Mouse (Mus musculus): ENCODE measurements around the gene Atxn10.
"Not testable (repeated sequence)": the region's sequence is repeated elsewhere in the genome, so short reads cannot be mapped to it uniquely, and the experiment has no call there.

Gene Atxn10

DNA sequence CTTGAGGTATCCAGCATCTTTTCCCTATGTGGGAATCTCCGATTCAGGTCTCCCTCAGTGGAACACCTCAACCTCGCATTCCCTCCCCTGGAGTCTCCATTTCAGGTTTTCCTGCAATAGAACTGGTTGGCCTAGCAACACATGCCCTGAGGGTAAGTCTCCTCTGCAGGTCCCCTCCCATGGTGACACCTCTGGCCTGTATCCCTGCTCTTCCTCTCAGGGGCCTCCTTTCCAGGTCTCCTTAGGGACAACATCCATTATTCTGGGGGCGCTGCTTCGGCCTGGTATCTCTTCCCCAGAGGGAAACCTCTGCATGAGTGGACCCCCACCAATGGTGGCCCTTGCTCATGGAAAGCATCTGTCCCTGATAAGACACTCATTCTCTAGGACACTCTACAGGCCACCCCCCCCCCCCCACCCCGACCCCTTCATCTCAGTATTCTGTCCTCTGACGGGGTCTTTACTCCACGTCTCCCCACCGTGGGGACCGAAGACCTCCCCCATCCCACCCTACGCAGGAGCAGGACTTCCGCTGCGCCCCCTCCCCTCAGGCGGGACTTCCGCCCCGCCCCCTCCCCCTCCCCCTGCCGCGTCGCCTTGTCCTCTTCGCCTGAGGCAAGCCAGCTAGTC, at the start of gene Atxn10:
TSS of gene Atxn10 (plus strand) at position 575 of the 630 bp plus-strand sequence.
- DNase-seq (ENCODE audit: low spot score in 2 of 2) = peak in 1 of 2 experiments; percentile 26

DNA sequence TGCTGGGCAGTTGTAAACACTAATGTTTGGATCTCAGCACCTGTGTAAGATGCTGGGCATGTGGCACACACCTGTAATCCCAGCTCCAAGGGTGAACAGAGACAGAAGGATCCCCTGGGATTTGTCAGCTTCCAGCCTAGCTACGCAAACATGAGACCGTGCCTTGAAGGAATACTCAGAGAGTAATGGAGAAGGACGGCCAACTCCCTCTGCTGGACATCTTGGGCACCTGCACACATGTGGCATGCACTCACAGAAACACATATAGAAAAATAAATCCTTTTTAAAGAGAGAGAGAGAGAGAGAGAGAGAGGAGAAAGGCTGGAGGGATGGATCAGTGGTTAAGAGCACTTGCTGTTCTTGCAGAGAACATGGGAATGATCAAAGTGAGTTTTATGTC, 41.4 kb upstream of the Atxn10 start:
- DNase-seq (ENCODE audit: low spot score in 2 of 2) = no peak

- DNase-seq (ENCODE audit: low spot score in 2 of 2) = no peak
These were observed 40.5 kb upstream of the Atxn10 start for GRCm38 (mm10) chr15:85295544-85295943.

GRCm38 (mm10) chr15:85295977-85296376, 40.1 kb upstream of the Atxn10 start:
- DNase-seq (ENCODE audit: low spot score in 2 of 2) = no peak

DNA sequence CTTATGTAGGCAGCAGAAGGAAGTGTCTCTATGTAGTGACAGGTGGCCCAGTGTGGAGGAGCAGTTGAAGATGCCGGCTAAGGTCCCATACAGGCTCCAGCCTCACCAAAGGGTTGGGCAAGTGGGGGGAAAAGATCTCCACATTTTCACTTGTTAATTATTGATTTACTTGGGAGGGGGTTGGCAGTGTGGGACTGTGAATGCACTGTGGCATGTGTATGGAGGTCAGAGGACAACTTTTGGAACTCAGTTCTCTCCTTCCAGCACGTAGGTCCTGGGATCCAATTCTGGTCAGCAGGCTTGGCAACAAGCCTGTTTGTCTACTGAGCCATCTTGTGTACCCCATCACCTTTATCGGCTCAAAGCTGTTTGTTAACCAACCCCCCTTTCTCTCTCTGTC, 39.5 kb upstream of the Atxn10 start:
- DNase-seq (ENCODE audit: low spot score in 2 of 2) = no peak

DNA sequence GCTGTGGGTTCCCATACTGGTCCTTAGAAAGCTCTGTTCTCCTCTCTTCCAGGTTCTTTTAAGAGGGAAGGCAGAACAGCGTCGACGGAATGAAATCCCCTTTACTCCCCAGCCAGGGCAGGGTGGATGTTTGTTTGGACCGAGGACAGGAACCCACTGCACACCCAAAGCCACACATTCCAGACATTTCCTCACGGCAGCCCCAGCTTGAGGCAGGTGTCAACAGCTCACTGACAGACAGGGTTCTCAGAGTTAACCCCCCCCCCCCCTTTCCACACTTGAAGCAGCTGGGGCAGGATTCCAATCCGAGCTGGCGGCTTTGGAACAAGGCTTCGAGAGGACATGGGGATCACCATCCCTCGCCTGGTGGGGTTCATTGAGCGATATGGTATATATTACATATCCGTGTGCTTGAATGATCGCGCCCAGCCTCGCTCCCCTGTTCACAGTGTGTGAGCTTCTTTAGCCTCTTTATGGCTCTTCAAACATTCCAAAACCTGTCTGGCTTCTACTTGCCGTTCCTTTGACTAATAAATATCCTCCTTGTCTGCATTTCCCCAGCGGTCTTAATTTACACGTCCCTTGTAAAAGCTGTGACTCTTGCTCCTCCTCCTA, 37.8 kb upstream of the Atxn10 start:
- no peak for DNase-seq (ENCODE audit: low spot score in 2 of 2)

DNA sequence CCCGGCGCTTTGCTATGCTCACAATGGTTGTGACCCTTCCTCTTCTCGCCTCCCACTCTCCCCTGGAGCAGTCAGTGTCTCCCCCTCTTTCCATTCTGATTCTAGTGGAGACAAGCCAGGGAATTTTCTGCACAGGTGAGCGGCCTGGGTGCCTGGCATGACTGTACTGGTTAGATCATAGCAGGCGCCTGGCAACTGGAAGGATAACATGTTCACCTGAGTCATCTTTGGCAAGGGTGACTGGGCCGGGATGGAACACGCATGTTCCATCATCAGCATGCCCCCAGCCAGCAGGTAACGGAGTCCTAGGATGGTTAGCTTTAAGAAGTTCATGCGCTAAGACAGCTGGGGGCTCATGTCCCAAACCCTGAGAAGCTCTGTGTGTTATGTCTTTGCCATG, 37.1 kb upstream of the Atxn10 start:
- DNase-seq (ENCODE audit: low spot score in 2 of 2) = no peak

DNA sequence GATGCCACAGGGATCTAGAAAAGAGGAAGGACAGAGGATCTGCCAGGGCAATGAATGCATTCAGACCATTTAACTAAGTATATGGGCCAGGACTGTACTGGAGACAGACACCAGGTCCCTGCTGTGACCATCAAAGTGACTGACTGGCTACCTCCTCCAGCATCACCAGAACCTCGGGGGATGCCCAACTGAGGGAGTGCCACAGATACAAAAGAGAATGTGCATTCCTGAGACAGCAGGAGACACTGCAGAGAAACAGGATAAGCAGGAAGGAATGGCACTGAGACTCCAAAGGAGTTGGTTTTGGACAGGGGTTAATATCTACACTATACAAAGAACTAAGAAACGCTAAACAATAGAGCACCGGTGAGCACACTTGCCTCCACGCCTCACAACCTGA, 32.8 kb upstream of the Atxn10 start:
- no peak for DNase-seq (ENCODE audit: low spot score in 2 of 2)

DNA sequence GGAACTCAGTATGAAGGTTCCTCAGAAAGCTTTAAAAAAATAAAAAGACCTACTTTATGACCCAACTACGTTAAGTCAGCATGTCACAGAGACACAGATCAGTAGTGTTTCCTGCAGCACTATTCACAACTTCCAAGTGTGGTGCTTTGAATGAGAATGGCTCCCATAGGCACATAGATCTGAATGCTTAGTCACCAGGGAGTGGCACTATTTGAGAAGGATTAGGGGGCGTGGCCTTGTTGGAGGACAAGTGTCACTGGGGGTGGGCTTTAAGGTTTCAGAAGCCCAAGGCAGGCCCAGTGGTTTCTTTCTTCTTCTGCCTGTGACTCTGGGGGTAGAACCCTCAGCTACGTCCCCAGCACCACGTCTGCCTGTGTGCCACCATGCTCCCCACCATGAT, 32.1 kb upstream of the Atxn10 start:
- DNase-seq (ENCODE audit: low spot score in 2 of 2) = no peak

GRCm38 (mm10) chr15:85307061-85307660, 28.9 kb upstream of the Atxn10 start:
- no peak for DNase-seq (ENCODE audit: low spot score in 2 of 2)

DNA sequence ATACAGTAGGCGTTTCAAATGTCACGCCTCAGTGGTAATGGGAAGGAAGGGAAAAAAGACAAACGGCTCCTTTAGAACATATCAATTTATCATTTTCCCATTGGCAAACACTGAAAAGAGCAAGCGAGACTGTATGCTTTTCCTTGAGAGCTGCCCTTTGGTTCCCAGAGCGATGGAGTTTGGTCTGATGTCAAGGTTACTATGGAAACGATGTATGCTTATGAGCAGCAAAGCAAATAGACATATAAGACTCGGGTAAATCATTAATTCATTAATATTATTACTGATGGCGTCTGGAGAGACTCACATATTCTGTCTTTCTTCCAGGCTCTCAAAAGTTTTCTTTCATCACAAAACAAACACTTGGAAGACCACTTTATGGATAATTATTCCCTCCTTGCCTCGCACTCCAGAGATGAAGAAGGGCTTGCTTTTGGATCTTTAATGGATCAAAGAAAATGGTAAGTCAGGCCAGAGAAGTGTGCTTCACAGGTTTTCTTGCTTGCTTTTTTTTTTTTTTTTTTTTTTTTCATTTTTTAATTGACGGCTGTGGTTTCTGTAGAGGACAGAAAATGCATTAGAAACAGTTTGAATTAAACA, 24.9 kb upstream of the Atxn10 start:
- no peak for DNase-seq (ENCODE audit: low spot score in 2 of 2)

GRCm38 (mm10) chr15:85315378-85316025, 20.5 kb upstream of the Atxn10 start:
- DNase-seq (ENCODE audit: low spot score in 2 of 2) = peak; percentile 73 to 83

DNA sequence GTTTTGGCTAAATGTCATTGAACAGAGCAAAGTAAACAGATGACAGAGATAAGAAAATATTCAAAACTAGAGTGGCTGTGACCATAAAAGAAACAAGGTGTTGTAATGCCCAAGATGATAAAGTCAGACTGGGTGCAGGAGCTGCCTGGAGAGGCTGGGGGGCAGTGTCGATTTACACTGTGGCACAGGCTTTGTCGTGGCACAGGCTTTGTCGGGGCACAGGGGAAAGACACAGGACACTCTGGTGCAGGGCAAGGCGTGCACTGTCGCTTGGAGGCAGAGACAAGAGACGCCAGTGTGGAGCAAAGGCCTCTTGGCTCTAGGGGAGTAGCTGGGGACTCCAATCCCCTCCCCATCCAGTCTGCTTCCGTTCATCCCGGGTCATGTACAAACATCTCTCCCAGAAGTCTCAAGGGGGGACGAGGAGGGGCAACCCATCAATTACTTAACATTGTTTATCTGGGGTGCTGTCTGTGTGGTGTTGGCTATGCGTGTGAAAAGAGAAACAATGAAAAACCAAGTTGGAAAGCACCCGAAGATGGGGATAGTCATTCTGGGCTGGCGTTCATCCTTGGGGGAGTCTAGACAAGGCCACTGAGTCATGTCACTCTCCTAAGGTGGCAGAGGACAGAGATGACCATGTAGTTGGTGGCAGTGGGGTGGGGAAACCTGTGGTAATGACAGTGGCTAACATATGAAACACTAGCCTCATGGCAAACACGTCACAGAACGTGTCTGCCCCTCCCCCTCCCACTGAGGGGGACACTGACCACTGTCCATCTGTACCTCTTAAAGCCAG, 19.5 kb upstream of the Atxn10 start:
- no peak for DNase-seq (ENCODE audit: low spot score in 2 of 2)

DNA sequence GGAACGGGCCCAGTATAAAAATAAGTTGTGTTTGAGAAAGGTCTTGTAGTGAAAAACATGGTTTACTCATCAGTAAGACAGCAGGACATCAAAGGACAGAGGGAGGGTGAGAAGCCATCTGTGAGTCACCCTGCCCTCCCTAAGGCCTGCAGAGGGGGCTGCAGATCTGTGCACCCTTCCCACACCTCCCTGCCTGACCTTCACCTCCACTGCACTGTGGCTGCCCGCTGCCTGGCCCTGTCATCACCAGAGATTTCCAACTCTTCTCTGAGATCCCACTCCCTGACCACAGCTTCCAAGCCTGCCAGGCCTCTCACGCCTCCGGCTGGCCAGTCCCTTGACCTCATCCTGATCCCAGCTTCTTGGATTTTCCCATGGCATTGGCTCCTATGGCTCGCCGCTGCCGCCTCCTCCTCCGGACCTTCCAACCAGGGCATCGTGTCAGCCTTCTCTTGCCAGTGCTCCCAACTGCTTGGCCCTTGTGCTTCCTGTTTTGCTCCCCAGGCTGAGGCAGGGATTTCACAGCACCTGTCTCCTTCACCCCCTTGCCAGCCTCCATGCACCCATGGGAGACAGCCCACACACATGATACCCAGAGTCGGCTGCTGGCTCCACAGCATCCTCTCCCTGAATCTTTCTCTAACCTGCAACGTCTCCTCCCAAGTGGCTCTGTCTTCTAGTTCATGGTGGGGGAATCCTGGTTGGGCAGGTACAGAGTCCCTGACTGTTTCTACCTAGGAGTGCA, 15.9 kb upstream of the Atxn10 start:
- no peak for DNase-seq (ENCODE audit: low spot score in 2 of 2)

DNA sequence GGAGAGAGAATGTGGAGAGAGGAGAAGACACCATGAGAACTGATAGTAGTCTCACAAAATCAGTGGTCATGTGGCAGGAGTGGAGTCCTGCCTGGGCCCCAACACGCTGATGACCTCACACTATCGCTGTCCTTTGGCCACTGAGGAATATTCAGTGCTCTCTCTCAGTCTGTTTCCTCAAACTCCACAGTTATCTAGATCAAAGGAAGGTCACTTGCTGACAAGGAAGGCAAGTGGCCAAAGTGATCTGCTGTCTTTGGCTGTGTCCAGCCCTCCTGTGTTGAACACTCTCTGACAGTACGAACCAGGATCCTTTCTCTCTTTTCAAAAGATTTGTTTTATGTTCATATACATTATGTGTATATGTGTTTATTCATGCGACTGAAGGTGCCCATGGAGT, 12.8 kb upstream of the Atxn10 start:
- no peak for DNase-seq (ENCODE audit: low spot score in 2 of 2)

- DNase-seq (ENCODE audit: low spot score in 2 of 2) = no peak
These were observed 11.6 kb upstream of the Atxn10 start for GRCm38 (mm10) chr15:85324426-85324825.

DNA sequence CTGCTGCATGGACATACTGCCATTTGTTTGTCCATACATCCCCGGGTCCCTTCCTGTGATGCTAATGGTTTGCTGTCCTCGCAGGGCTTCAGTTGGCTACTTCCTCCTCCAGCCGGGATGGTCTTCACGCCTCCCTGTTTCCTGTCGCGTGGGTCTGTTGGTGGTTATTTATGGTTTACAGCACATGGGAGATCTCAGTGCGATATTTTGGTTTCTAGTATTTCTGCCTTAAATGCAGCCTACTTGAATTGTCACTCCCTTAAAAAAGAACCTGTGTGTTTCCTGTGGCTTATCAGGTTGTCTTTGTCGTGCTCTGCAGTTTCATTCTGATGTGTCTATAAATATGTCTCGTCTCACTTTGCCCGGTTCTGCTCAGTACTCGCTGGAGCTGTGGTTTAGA, 8.2 kb upstream of the Atxn10 start:
- no peak for DNase-seq (ENCODE audit: low spot score in 2 of 2)

DNA sequence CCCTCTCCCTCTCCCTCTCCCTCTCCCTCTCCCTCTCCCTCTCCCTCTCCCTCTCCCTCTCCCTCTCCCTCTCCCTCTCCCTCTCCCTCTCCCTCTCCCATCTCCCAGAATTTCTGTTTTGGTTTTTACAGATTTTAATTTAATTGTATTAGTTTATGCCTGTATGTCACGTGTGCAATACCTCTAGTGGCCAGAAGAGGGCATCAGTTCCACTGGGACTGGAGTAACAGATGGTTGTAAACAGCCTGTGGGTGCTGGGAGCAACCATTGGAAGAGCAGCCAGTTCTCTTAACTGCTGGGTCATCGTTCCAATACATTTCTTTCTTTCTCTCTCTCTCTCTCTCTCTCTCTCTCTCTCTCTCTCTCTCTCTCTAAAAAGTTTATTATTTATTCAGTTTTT, 7.6 kb upstream of the Atxn10 start:
- not testable (repeated sequence) for DNase-seq (ENCODE audit: low spot score in 2 of 2)

- no peak for DNase-seq (ENCODE audit: low spot score in 2 of 2)
These were observed 6.9 kb upstream of the Atxn10 start for GRCm38 (mm10) chr15:85329096-85329495.

GRCm38 (mm10) chr15:85330024-85330423, 6.0 kb upstream of the Atxn10 start:
- no peak for DNase-seq (ENCODE audit: low spot score in 2 of 2)

DNA sequence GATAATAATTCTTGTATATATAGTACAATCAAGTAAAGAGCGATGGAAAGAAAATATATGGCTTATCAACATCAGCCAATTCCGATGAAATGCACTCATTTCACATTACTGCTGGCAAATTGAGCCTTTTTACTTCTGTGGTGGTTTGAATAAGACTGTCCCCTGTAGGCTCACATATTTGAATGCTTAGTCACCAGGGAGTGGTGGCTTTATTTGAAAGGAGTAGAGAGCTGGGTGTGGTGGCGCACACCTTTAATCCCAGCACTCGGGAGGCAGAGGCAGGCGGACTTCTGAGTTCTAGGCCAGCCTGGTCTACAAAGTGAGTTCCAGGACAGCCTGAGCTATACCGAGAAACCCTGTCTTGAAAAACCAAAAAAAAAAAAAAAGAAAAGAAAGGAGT, 2.5 kb upstream of the Atxn10 start:
- DNase-seq (ENCODE audit: low spot score in 2 of 2) = not testable (repeated sequence)

Data from cerebellum, postnatal 4 days (tissue).